Mouse (Mus musculus): Measurements from ENCODE around the gene Syk. TPM values are rescaled to one million over a fixed set of nuclear protein-coding genes. Genes with fewer than 3 reads are reported as not detected.
A peak's percentile ranks its signal among the peaks of the same experiment; 100 is the strongest.

The Syk gene
- total and polyA plus RNA-seq, 2 experiments = 1.9 to 3.0 TPM

- Histone ChIP-seq H3K4me1 (ENCODE audit: control insufficient read depth, insufficient read depth, low read length) (no peaks in the 10 kb centered on the region), H3K27ac (replicated peaks; ENCODE audit: insufficient read depth, low read depth, low read length) (no peak overlapping the region), H3K9ac (ENCODE audit: low read depth, low read length) (no peak overlapping the region), H3K27me3 (ENCODE audit: control insufficient read depth, insufficient read depth, low read length) (no peaks in the 10 kb centered on the region), H3K79me2 (ENCODE audit: control insufficient read depth, insufficient read depth, low read length) (no peaks in the 10 kb centered on the region; the same call in 1 of the 2 replicates), H3K4me3 (ENCODE audit: insufficient read depth, low read depth, low read length) (no peak overlapping the region), H3K36me3 (ENCODE audit: control insufficient read depth, insufficient read depth, low read length) (no peaks in the 10 kb centered on the region)
- no peak for DNase-seq (ENCODE audit: extremely low read depth, low read depth, low spot score)
- 73% methylated on average over 3 of the region's 3 CpGs for WGBS
- TF ChIP-seq POLR2A (IDR thresholded peaks at IDR 0.05; ENCODE audit: extremely low read depth, insufficient read depth, low read length) (no peak), CTCF (IDR thresholded peaks at IDR 0.05; ENCODE audit: low read depth, low read length) (no peak)
These were observed 23.8 kb downstream of the Syk start for GRCm38 (mm10) chr13:52606656-52607275.

- DNase-seq (ENCODE audit: extremely low read depth, low read depth, low spot score) = no peak
- H3K4me3 ChIP-seq (ENCODE audit: insufficient read depth, low read depth, low read length) = no peak overlapping the region
- WGBS = 91% methylated on average over 1 of the region's 1 CpGs
- no peaks in the 10 kb centered on the region for H3K27me3 ChIP-seq (ENCODE audit: control insufficient read depth, insufficient read depth, low read length)
- H3K9ac ChIP-seq (ENCODE audit: low read depth, low read length) = no peak overlapping the region
- H3K36me3 ChIP-seq (ENCODE audit: control insufficient read depth, insufficient read depth, low read length) = no peaks in the 10 kb centered on the region
- H3K27ac ChIP-seq (replicated peaks; ENCODE audit: insufficient read depth, low read depth, low read length) = no peak overlapping the region
- no peaks in the 10 kb centered on the region; the same call in 1 of the 2 replicates for H3K79me2 ChIP-seq (ENCODE audit: control insufficient read depth, insufficient read depth, low read length)
- TF ChIP-seq CTCF (IDR thresholded peaks at IDR 0.05; ENCODE audit: low read depth, low read length) (no peak), POLR2A (IDR thresholded peaks at IDR 0.05; ENCODE audit: extremely low read depth, insufficient read depth, low read length) (no peak)
- H3K4me1 ChIP-seq (ENCODE audit: control insufficient read depth, insufficient read depth, low read length) = no peaks in the 10 kb centered on the region
These were observed 25.0 kb downstream of the Syk start for GRCm38 (mm10) chr13:52607964-52608363.

GRCm38 (mm10) chr13:52610463-52610862 lies 27.5 kb downstream of the Syk start:
- Histone ChIP-seq H3K36me3 (ENCODE audit: control insufficient read depth, insufficient read depth, low read length) (no peaks in the 10 kb centered on the region), H3K79me2 (ENCODE audit: control insufficient read depth, insufficient read depth, low read length) (no peaks in the 10 kb centered on the region; the same call in 1 of the 2 replicates), H3K27ac (replicated peaks; ENCODE audit: insufficient read depth, low read depth, low read length) (no peak overlapping the region), H3K4me1 (ENCODE audit: control insufficient read depth, insufficient read depth, low read length) (no peaks in the 10 kb centered on the region), H3K9ac (ENCODE audit: low read depth, low read length) (no peak overlapping the region), H3K27me3 (ENCODE audit: control insufficient read depth, insufficient read depth, low read length) (no peaks in the 10 kb centered on the region), H3K4me3 (ENCODE audit: insufficient read depth, low read depth, low read length) (no peak overlapping the region)
- WGBS = 81% methylated on average over 7 of the region's 7 CpGs
- TF ChIP-seq CTCF (IDR thresholded peaks at IDR 0.05; ENCODE audit: low read depth, low read length) = no peak
- no peak for TF ChIP-seq POLR2A (IDR thresholded peaks at IDR 0.05; ENCODE audit: extremely low read depth, insufficient read depth, low read length)
- no peak for DNase-seq (ENCODE audit: extremely low read depth, low read depth, low spot score)

DNA sequence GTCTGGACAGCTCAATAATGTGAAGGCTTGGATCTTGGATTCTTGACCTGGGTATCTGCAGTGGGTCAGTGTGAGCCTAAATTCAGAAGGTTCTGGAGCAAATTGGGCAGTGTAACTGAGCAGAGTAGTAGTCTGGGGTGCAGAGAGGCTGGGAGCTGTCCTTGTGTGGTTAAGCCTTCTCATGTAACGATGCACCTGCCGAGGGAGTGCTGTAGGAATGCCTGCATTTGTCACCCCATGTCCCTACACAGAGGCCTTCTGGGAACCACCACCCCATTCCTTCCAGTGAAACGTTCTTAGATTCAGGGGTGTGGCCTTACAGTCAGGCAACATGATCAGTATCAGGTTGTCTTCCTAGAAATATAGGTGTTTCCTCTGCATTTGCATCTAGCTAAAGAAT lies 30.3 kb downstream of the Syk start:
- no peak overlapping the region for H3K27ac ChIP-seq (replicated peaks; ENCODE audit: insufficient read depth, low read depth, low read length)
- no peak overlapping the region for H3K4me3 ChIP-seq (ENCODE audit: insufficient read depth, low read depth, low read length)
- WGBS = 74% methylated on average over 3 of the region's 3 CpGs
- TF ChIP-seq POLR2A (IDR thresholded peaks at IDR 0.05; ENCODE audit: extremely low read depth, insufficient read depth, low read length) (no peak), CTCF (IDR thresholded peaks at IDR 0.05; ENCODE audit: low read depth, low read length) (no peak)
- no peaks in the 10 kb centered on the region; the same call in 1 of the 2 replicates for H3K79me2 ChIP-seq (ENCODE audit: control insufficient read depth, insufficient read depth, low read length)
- no peaks in the 10 kb centered on the region for H3K4me1 ChIP-seq (ENCODE audit: control insufficient read depth, insufficient read depth, low read length)
- no peak overlapping the region for H3K9ac ChIP-seq (ENCODE audit: low read depth, low read length)
- H3K36me3 ChIP-seq (ENCODE audit: control insufficient read depth, insufficient read depth, low read length) = no peaks in the 10 kb centered on the region
- no peaks in the 10 kb centered on the region for H3K27me3 ChIP-seq (ENCODE audit: control insufficient read depth, insufficient read depth, low read length)
- no peak for DNase-seq (ENCODE audit: extremely low read depth, low read depth, low spot score)

GRCm38 (mm10) chr13:52615085-52615484 lies 32.1 kb downstream of the Syk start:
- Histone ChIP-seq H3K9ac (ENCODE audit: low read depth, low read length) (no peak overlapping the region), H3K27ac (replicated peaks; ENCODE audit: insufficient read depth, low read depth, low read length) (no peak overlapping the region), H3K36me3 (ENCODE audit: control insufficient read depth, insufficient read depth, low read length) (no peaks in the 10 kb centered on the region), H3K4me1 (ENCODE audit: control insufficient read depth, insufficient read depth, low read length) (no peaks in the 10 kb centered on the region), H3K27me3 (ENCODE audit: control insufficient read depth, insufficient read depth, low read length) (no peaks in the 10 kb centered on the region), H3K4me3 (ENCODE audit: insufficient read depth, low read depth, low read length) (no peak overlapping the region), H3K79me2 (ENCODE audit: control insufficient read depth, insufficient read depth, low read length) (no peaks in the 10 kb centered on the region)
- DNase-seq (ENCODE audit: extremely low read depth, low read depth, low spot score) = peak; percentile 22
- TF ChIP-seq CTCF (IDR thresholded peaks at IDR 0.05; ENCODE audit: low read depth, low read length) = no peak
- TF ChIP-seq POLR2A (IDR thresholded peaks at IDR 0.05; ENCODE audit: extremely low read depth, insufficient read depth, low read length) = no peak
- WGBS = 74% methylated on average over 4 of the region's 4 CpGs

GRCm38 (mm10) chr13:52617096-52617714 lies 34.2 kb downstream of the Syk start:
- Histone ChIP-seq H3K27me3 (ENCODE audit: control insufficient read depth, insufficient read depth, low read length) (no peaks in the 10 kb centered on the region), H3K9ac (ENCODE audit: low read depth, low read length) (no peak overlapping the region), H3K79me2 (ENCODE audit: control insufficient read depth, insufficient read depth, low read length) (no peaks in the 10 kb centered on the region), H3K4me1 (ENCODE audit: control insufficient read depth, insufficient read depth, low read length) (no peaks in the 10 kb centered on the region), H3K27ac (replicated peaks; ENCODE audit: insufficient read depth, low read depth, low read length) (no peak overlapping the region), H3K36me3 (ENCODE audit: control insufficient read depth, insufficient read depth, low read length) (no peaks in the 10 kb centered on the region), H3K4me3 (ENCODE audit: insufficient read depth, low read depth, low read length) (no peak overlapping the region)
- 69% methylated on average over 11 of the region's 11 CpGs for WGBS
- DNase-seq (ENCODE audit: extremely low read depth, low read depth, low spot score) = no peak
- TF ChIP-seq POLR2A (IDR thresholded peaks at IDR 0.05; ENCODE audit: extremely low read depth, insufficient read depth, low read length) (no peak), CTCF (IDR thresholded peaks at IDR 0.05; ENCODE audit: low read depth, low read length) (no peak)

Measured in liver, adult 2 months (tissue).